Mouse (Mus musculus) midbrain, embryonic 16.5 days (tissue): Measurements from ENCODE around the gene Pck1. TPM values are rescaled to one million over a fixed set of nuclear protein-coding genes. Genes with fewer than 3 reads are reported as not detected.
A peak's percentile ranks its signal among the peaks of the same experiment; 100 is the strongest.

ENCODE experiments used
- ATAC-seq: fragments of 200-750 bp; cut with Nextera tagmentation; 2 replicates; pipeline ENCODE4 v1.8.0; 2017; ENCODE audit warnings: moderate TSS enrichment
- H3K27ac ChIP-seq: fragments of 300-500 bp; sonication (generic); 2 replicates; pipeline ENCODE4 v1.5.1; 2014; ENCODE audit warnings: mild to moderate bottlenecking, low read length, mixed read lengths
- H3K27me3 ChIP-seq: fragments of 300-500 bp; sonication (generic); 2 replicates; pipeline ENCODE4 v1.6.1; 2014; ENCODE audit warnings: low read depth, low read length, mixed read lengths; ENCODE audit not compliant: control insufficient read depth, insufficient read depth
- H3K36me3 ChIP-seq: fragments of 300-500 bp; sonication (generic); 2 replicates; pipeline ENCODE4 v1.6.1; 2014; ENCODE audit warnings: mild to moderate bottlenecking, low read length, moderate library complexity, mixed read lengths; ENCODE audit not compliant: control insufficient read depth, insufficient read depth
- H3K4me1 ChIP-seq: fragments of 300-500 bp; sonication (generic); 2 replicates; pipeline ENCODE4 v1.6.1; 2014; ENCODE audit warnings: mild to moderate bottlenecking, low read length, mixed read lengths; ENCODE audit not compliant: control insufficient read depth, insufficient read depth
- H3K4me2 ChIP-seq: fragments of 300-500 bp; sonication (generic); 2 replicates; pipeline ENCODE4 v1.6.1; 2014; ENCODE audit warnings: mild to moderate bottlenecking, low read length, mixed read lengths
- H3K4me3 ChIP-seq: fragments of 300-500 bp; sonication (generic); 2 replicates; pipeline ENCODE4 v1.5.1; 2014; ENCODE audit warnings: low read depth, mild to moderate bottlenecking, low read length, moderate library complexity, mixed read lengths
- H3K9ac ChIP-seq: fragments of 300-500 bp; sonication (generic); 2 replicates; pipeline ENCODE4 v1.6.1; 2014; ENCODE audit warnings: low read depth, low read length, mixed read lengths
- H3K9me3 ChIP-seq: fragments of 300-500 bp; sonication (generic); replicated peaks from 2 replicates; pipeline ENCODE4 v1.6.1; 2014; ENCODE audit warnings: mild to moderate bottlenecking, low read length, mixed read lengths; ENCODE audit not compliant: control insufficient read depth, poor library complexity, severe bottlenecking
- WGBS: fragments of 180-500 bp; shearing (Covaris S2); extraction: QIAGEN DNeasy Blood & Tissue Kit; methylation state at CpG from one replicate; pipeline ENCODE4 v1.1.7; 2014; 5-methylcytosine and 5-hydroxymethylcytosine counted together
- polyA plus RNA-seq: library from polyadenylated mRNA; unstranded; fragments of >200 nt; fragmentation: Nextera tagmentation; extraction: Ambion mirVana; gene quantifications from 2 replicates; pipeline ENCODE4 v1.2.1, GENCODE M21; 2015

The Pck1 gene
- polyA plus RNA-seq, 1 experiment from 2014 or later: not detected

DNA sequence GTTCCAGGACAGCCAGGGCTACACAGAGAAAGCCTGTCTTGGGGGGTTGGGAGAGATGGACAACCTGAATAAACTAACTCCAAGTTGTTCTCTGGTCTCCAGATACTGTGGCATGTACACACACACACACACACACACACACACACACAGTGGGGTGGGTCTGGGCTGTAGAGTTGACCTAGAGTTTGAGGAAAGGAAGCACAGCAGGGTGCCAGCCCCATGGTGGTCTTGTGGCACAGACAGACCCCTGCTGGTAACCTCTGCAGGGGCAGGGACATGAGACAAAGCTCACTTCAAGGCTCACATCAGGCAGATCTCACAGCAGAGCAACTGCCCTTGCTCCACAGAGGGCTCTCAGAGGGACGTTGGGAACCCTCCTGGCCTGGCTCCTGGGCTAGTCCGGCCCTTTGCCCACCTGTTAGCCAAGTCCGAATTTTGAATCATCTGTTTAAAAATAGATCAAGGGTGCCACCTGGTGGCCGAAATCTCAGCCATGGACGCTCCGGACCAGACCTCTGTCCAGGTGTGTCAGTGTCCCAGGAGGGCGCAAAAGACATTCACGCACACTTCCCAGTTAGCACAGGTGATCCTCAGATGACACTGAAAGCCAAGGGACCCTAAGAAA is 31.1 kb downstream of the Pck1 start:
- H3K36me3 ChIP-seq: no peaks in the 10 kb centered on the region
- no peak overlapping the region for H3K9ac ChIP-seq
- H3K4me3 ChIP-seq: no peak overlapping the region
- no peak overlapping the region for H3K4me2 ChIP-seq
- no peaks in the 10 kb centered on the region for H3K9me3 ChIP-seq
- no peaks in the 10 kb centered on the region for H3K4me1 ChIP-seq
- WGBS: 15% methylated on average over 8 of the region's 8 CpGs
- ATAC-seq: no peak
- no peak overlapping the region for H3K27ac ChIP-seq
- no peaks in the 10 kb centered on the region for H3K27me3 ChIP-seq

DNA sequence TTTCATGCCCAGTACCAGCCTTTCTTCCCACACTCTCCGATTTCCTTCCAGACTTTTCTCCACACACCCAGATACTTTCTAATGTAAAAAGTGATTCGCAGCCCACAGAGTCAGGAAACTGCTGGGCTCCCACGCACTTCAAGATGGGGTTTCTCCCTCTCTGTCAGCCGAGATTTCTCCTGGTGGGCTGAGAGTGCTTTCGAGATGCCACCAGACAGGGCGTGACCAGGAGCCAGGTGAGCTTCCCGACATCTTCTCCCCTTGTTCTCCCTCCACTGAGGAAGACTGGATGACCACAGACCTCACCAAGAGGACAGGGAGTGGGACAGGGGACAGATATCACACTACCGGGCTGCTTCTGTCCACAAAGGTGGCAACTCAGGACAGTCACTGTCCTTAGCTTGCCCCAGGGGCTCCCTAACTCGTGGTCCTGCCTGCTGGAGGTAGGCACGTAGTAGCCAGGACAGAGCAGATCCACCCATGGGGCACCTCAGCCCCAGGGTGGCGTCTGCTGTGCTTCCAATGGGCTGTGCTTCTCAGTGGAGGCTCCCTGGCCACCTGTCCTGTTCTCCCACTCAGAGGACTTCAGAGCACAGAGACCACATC is 31.7 kb downstream of the Pck1 start:
- no peaks in the 10 kb centered on the region for H3K27me3 ChIP-seq
- H3K4me2 ChIP-seq: no peak overlapping the region
- H3K27ac ChIP-seq: no peak overlapping the region
- H3K4me1 ChIP-seq: no peaks in the 10 kb centered on the region
- no peak for ATAC-seq
- no peak overlapping the region for H3K4me3 ChIP-seq
- no peak overlapping the region for H3K9ac ChIP-seq
- 63% methylated on average over 11 of the region's 11 CpGs for WGBS
- H3K36me3 ChIP-seq: no peaks in the 10 kb centered on the region
- no peaks in the 10 kb centered on the region for H3K9me3 ChIP-seq

DNA sequence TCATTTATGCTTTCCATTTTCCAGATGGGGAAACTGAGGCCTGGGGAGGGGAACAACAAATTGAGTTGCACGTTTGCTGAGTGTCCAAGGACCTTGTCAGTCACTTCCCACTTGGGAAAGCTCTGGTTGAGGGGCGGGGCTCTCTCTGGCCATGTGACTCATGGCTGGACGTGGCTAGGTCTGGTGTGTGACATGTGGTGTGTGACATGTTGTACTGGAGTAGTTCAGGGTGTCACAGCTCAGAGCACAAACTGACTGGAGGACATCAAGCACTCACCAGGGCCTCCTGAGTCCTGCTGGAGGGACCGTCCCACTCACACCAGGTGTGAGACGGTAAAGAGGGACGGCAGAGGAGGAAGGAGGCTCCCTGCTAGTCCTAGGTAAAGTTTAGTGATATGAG is 32.4 kb downstream of the Pck1 start:
- Histone ChIP-seq H3K9me3 (no peaks in the 10 kb centered on the region), H3K36me3 (no peaks in the 10 kb centered on the region), H3K9ac (no peak overlapping the region), H3K4me2 (no peak overlapping the region), H3K27ac (no peak overlapping the region), H3K4me1 (no peaks in the 10 kb centered on the region), H3K27me3 (no peaks in the 10 kb centered on the region), H3K4me3 (no peak overlapping the region)
- ATAC-seq: no peak
- WGBS: 69% methylated on average over 6 of the region's 6 CpGs

GRCm38 (mm10) chr2:173186047-173186943 is 33.4 kb downstream of the Pck1 start:
- H3K4me1 ChIP-seq: no peaks in the 10 kb centered on the region
- peak; percentile 75 for ATAC-seq
- H3K4me2 ChIP-seq: no peak overlapping the region
- H3K36me3 ChIP-seq: no peaks in the 10 kb centered on the region
- no peak overlapping the region for H3K4me3 ChIP-seq
- H3K27ac ChIP-seq: no peak overlapping the region
- no peaks in the 10 kb centered on the region for H3K27me3 ChIP-seq
- 29% methylated on average over 26 of the region's 26 CpGs for WGBS
- no peaks in the 10 kb centered on the region for H3K9me3 ChIP-seq
- H3K9ac ChIP-seq: no peak overlapping the region

DNA sequence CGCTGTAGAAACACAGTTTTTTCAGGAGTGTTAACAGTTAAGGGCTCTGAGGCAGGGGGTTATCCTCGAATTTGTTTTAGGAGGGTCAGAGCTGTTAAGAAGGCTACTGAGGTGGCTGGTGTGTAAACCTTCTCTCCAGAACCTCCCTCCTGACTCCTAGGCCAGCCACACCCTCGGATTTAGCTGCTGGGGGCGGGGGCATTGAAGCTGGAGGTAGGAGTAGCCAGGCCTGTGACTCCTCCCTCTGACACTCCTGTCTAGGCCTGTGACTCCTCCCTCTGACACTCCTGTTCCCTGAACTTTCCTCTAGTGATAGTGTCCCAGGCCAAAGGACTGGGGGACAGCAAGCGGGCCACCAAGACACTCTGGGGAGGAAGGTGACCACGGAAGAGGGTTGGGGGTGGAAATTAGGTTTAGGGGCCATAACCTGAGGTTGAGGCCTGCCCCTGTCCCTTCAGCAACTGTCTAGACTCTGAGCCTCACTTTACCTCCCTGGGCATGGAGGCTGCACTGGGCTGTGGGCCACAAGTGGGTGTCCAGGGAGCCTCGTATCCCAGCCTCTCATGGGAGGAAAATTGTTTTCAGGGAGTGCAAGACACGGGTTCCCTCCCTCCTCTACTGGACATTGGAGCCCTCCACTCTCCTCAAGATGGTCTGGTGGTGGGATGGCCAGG is 34.5 kb downstream of the Pck1 start:
- 34% methylated on average over 8 of the region's 8 CpGs for WGBS

DNA sequence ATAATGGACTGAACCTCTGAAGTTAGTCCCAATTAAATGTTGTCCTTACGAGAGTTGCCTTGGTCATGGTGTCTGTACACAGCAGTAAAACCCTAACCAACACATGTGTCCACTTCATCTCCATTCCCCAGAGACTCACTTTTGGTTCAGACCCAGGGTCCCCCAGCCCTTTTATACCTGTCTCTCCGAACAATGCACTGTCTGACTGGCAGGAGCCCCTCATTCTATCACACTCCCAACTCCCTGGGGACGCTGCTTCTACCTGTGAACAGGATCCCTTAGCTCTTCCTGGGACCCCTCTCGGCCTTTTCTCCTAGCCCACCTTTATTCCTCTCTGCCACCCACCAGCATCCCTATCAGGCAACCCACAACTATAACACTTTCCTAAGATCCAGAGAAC is 41.9 kb downstream of the Pck1 start:
- ATAC-seq: no peak
- Histone ChIP-seq H3K27me3 (no peaks in the 10 kb centered on the region), H3K27ac (no peak overlapping the region), H3K9ac (no peak overlapping the region), H3K4me1 (no peaks in the 10 kb centered on the region), H3K4me2 (no peak overlapping the region), H3K4me3 (no peak overlapping the region), H3K36me3 (no peaks in the 10 kb centered on the region), H3K9me3 (no peaks in the 10 kb centered on the region; the same call in 1 of the 2 replicates)
- 87% methylated on average over 4 of the region's 4 CpGs for WGBS

More for the DNA sequence above, 34.5 kb downstream of the Pck1 start:
- H3K9ac ChIP-seq: no peak overlapping the region
- no peaks in the 10 kb centered on the region for H3K27me3 ChIP-seq
- H3K36me3 ChIP-seq: no peaks in the 10 kb centered on the region
- H3K9me3 ChIP-seq: no peaks in the 10 kb centered on the region
- no peak overlapping the region for H3K4me2 ChIP-seq
- no peak overlapping the region for H3K27ac ChIP-seq
- no peak for ATAC-seq
- H3K4me1 ChIP-seq: no peaks in the 10 kb centered on the region
- no peak overlapping the region for H3K4me3 ChIP-seq

DNA sequence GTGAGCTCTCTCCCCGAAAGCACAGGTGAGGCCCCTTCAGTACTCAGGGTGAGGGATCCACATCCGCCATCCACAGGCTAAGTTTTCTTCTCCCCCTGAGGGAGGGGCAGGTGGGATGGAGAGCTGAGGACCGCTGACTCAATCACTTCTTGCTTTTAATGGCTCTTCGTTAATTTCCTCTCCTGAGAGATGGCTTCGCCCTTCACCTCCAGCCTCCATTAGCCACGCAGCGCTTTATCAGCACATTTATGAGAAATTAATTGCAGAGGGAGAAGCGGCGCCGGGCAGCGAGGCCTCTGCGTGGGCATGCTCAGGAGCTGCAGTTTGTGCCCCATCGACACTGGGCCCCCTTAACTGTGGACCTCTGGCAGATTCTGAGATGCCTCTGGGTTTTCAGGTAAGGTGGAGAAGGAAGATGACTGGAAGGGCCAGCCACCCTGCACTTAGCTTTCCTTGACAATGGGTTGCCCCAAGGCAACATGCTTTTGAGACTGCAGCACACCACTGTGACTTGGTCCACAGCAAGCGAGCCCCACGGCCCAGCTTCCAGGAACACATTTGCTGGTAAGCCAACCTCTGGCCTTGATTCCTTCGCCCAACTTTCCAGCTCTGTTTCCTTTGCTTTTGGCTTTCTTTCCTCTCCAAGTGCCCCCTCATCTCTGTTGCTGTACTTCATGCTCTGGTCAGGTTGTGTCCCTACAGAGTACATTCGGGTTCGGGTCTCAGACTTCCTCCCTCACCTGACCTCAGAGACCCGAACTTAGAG is 50.3 kb downstream of the Pck1 start:
- no peaks in the 10 kb centered on the region for H3K36me3 ChIP-seq
- no peak for ATAC-seq
- no peaks in the 10 kb centered on the region for H3K4me1 ChIP-seq
- no peak overlapping the region for H3K4me3 ChIP-seq
- H3K27me3 ChIP-seq: no peaks in the 10 kb centered on the region
- 77% methylated on average over 19 of the region's 19 CpGs for WGBS
- H3K9ac ChIP-seq: no peak overlapping the region
- no peak overlapping the region for H3K27ac ChIP-seq
- no peaks in the 10 kb centered on the region for H3K9me3 ChIP-seq
- H3K4me2 ChIP-seq: no peak overlapping the region

GRCm38 (mm10) chr2:173203726-173204125 is 50.9 kb downstream of the Pck1 start:
- Histone ChIP-seq H3K36me3 (no peaks in the 10 kb centered on the region), H3K4me2 (no peak overlapping the region), H3K4me3 (no peak overlapping the region), H3K27ac (no peak overlapping the region), H3K27me3 (no peaks in the 10 kb centered on the region), H3K9ac (no peak overlapping the region), H3K9me3 (no peaks in the 10 kb centered on the region), H3K4me1 (no peaks in the 10 kb centered on the region)
- WGBS: 85% methylated on average over 3 of the region's 3 CpGs
- ATAC-seq: no peak
